Mouse (Mus musculus) retina, embryonic 14.5 days (tissue): ENCODE data around the gene Rapgef4.

ENCODE experiments used
- DNase-seq: peaks from one replicate; pipeline ENCODE4 v3.0.0-alpha.2; 2015; ENCODE audit warnings: low spot score

The Rapgef4 gene

DNA sequence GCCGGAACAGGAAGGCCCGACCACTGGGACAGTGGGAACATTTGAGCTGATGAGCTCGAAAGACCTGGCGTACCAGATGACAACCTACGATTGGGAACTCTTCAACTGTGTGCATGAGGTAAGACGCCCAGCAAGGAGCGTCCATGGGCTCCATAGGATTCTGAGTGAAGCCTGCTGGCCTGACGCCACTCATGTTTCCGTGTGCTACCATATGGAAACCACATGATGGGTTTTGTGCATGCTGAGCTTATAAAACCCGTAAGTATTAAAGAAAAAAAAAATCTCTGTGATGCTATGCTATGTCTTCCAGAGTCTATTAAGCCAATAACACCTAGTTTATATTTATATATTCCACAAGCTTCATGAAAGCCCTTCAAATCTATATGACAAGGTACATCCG lies 253.0 kb downstream of the Rapgef4 start:
- DNase-seq: no peak

DNA sequence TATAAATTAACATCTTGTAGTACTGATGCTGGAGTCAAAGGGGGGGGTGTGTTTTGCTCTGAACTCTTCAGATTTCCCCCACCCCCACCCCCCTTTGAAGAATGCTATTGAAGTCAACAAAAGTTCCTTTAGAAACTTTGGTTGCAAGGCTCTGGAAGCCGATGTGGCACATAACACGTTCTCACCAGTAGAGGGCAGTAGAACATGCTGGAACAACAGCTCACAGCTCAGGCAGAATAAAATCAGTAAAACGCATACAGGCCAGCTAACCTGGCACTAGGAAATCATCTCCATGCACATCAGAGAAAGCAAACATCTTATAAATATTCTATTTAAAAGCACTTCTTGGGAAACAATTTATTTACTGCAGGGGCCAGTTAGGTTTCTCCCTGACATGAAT lies 253.9 kb downstream of the Rapgef4 start:
- peak; percentile 88 for DNase-seq

DNA sequence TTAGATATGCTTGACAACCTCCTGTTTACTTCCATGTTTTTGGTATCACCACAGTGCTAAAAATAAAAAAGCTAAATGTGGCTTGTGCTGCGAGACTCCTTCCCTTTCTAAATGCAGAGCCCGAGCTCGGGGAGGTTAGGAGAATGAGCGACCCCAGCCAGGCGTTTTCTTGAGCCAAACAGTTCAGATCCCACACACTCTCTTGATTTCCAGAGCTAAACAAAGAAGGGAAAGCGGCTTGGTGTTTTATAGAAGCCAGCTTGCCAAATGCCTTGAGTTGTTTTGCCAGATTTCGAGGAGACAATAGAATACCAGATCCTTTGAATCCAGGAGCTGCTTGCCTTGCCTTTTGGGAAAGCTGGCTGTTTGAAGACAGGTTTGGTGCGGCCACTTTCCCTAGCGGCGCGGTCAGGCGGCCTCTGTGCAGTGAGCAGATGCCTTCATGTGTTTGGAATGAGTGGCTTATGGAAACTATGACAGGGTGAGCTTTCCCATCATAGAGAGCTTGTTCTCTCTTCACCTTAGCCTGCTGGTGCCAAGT lies 254.4 kb downstream of the Rapgef4 start:
- no peak for DNase-seq

DNA sequence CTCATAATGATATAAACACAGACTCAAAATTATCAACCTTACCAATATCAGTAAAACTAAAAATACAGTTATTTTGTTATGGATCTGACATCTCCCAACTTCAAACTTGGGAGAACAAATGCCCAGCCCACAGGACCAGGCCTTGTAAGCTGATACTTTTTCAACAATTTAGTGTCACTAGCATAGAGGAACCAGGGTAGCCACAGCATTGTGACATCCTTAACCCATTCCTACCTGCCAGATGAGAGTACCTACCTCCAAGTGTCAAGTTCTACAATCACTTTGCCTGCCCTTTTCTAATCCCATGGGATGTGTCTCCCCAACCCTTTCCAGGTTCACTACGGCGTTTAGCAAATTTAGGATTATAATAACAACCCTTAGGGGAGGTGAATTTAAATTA lies 257.4 kb downstream of the Rapgef4 start:
- no peak for DNase-seq

DNA sequence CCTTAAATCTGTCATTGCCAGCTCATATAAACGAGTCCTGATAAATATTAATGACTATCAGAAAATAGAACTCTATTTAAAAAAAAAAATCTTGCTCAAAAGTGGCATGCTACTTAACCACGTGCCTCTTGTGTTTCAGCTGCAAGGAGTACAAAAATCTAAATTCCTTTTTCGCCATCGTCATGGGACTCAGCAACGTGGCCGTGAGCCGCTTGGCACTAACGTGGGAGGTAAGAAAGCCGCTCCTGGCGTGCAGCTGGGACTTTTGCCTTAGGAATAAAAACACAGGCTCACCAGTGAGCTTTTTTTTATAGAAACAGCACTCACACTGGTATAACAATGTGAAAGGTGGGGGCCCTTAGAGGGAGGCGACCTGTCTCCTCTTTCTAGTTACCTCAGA lies 257.9 kb downstream of the Rapgef4 start:
- no peak for DNase-seq

DNA sequence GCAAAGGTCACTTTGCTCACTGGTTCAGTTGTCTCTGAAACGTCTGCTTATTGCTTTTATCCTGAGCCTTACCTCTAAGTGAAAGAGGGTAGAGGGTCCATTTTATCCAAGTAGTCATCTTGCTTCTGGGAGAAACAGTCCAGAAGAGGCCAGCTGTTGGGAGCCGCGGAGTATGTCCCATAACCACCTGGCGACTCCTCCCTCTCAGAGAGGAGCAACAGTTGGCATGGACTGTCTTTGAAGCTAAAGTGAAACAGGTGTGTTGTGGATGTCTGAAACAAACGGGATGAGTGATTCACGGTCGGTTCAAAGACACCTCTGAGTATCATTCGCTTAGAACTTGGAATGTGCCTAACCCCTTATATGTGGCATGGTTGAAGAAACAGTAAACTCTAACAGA lies 258.4 kb downstream of the Rapgef4 start:
- DNase-seq: no peak

DNA sequence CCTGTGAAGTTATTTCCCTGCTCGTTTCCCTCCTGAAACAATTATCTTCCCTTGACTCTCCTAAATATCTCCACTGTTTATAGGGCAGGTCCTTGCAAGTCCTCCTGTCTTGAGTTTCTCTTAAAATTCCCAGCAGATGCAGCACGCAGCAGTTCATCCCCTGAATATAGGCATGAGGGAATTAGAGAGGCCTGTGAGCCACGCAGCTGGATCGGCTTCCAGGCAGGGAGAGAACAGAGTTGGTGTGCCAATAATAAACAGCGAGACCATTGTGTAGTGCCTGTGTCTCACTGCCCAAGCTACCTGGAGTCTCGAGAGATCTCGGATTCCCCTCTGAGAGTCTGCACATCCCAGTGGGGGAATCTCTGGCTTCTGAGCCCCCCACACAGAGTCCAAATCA lies 259.0 kb downstream of the Rapgef4 start:
- DNase-seq: no peak

DNA sequence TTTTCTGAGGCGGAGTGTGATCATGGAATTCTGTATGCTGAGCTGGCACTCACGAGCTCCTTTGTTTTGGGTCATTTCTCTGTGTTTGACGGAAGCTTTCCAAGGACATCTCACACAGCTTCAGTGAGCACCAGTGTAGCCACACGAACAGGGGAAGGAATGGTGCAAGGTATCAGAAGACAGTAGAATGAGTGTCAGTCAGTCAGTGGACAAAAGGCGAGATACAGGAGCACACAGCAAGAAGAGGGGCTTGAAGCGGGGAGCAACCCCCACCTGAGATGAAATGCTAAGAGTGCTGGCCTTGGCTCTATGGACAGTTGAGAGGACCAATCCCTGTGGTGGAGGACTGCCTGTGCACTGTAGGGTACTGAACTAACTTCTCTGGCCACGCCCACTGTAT lies 259.7 kb downstream of the Rapgef4 start:
- DNase-seq: no peak

DNA sequence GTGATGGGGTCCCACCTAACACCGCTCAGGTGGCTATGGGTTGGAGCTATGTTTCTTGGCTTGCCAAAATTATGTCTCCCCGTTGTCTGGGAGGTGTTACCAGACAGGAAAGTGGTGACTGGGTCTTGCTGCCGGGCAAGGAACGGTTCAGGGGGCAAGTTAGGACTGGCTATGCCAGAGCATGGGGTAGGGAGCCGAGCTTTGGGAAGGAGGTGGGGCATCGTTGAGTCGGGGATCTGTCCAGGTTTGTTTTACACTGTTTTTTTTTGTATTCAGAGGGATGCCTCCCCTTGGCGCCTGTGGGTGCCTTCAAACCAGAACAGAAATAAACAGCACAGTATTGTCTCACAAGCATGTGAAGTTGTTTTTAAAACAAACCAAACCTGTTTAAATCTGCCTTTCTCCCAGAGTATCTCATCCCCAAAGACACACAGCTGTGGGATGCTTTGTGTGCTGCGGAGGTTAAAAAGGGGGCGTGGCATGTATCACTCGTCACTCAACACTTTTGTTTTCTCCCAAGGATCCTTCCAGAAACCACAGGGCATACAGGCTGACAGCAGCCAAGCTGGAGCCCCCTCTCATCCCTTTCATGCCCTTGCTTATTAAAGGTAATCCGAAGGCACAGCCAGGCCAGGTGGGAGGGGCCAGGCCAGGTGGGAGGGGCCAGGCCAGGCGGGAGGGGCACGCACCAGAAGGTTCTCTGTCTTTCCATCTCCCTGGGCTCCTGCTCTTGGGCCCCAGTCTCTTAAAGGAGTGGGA lies 260.9 kb downstream of the Rapgef4 start:
- DNase-seq: peak; percentile 32

DNA sequence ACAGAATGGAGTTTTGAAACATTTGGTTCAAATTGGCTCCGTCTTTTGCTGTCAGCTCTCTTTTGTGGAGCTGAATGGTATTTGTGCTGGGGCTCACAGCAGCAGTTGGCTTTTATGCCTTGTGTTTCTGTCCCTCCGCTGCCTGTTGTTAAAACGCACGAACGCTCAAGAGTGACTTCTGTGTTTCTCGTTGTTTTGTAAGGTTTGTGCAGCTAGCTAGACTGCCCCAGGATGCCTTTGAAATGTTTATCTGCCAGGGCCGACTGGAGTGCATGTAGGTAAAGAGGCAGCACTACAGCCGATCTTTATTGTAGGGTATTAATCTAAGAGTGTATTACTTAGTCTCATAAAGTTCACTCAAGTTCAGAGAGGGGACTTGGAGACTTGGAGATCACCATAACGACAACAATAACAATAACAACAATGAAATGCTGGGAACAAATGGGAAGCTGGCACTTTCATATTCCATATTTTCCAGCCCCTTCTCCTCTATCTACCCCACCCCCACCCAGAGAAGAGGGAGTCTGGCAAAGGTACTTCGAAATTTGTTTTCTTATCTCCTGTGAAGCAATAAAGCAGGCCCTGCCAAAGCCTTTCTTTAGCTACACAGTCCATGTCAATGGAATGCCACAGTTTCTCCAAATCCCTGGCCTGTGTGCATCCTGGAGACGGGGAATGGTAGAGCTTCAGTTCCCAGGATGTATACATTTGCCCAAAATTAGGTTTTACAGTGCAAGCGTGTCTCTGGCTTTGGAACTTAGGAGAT lies 262.1 kb downstream of the Rapgef4 start:
- no peak for DNase-seq

DNA sequence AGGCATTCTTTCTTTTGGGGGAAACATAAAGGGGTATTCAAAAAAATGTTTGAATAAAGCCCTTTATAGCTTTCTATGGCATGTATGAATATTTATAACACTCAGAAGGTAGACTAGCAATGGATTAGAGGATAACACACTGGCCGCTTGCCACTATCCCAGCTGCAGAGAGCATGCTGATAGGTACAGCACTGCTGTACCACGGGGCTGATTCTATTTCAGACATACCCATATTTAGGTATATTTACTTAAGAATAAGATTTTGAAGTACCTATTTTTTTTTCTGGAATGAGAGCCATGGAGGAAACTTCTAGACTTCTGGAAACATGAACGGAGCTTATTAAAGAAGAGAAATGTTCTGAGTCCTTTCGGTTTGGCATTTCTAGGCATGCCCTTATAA lies 264.6 kb downstream of the Rapgef4 start:
- no peak for DNase-seq

DNA sequence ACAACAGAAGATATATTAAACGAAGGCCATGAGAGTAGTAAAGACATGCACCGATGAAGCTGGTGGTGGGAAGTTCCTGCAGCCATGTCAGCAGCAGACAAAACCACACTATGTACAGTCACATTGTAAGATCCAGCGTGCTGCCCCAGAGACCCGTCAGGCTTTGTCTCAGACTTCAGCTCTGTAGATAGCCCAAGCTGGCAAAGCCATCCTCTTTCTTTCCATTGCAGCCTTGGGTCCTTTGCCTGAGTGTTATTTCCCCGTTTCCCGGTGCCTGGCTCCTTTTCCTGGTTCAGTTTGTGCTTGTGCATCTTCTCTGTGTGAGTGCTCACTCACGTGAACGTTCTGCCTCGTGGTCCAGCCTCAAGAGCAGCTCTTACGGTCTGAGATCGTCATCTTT lies 265.3 kb downstream of the Rapgef4 start:
- DNase-seq: no peak

DNA sequence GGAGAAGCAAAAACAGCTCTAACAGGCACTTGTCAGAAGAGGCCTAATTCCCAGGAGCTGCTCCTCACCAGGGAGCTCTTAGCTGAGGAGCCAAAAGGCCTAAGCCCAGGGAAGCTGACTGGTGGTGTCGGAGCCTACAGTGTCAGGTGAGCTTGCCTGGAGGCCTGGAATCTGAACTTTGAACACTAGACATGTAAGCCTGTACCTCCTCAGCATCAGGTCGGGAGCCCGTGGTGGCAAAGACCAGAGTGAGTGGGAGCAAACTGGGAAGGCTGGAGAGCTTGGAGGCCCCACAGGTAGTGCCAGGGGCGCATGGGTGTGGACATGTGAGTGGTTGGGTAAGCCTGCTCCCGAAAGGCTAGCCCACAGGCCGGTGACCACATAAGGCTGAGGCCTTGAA lies 266.8 kb downstream of the Rapgef4 start:
- DNase-seq: no peak

DNA sequence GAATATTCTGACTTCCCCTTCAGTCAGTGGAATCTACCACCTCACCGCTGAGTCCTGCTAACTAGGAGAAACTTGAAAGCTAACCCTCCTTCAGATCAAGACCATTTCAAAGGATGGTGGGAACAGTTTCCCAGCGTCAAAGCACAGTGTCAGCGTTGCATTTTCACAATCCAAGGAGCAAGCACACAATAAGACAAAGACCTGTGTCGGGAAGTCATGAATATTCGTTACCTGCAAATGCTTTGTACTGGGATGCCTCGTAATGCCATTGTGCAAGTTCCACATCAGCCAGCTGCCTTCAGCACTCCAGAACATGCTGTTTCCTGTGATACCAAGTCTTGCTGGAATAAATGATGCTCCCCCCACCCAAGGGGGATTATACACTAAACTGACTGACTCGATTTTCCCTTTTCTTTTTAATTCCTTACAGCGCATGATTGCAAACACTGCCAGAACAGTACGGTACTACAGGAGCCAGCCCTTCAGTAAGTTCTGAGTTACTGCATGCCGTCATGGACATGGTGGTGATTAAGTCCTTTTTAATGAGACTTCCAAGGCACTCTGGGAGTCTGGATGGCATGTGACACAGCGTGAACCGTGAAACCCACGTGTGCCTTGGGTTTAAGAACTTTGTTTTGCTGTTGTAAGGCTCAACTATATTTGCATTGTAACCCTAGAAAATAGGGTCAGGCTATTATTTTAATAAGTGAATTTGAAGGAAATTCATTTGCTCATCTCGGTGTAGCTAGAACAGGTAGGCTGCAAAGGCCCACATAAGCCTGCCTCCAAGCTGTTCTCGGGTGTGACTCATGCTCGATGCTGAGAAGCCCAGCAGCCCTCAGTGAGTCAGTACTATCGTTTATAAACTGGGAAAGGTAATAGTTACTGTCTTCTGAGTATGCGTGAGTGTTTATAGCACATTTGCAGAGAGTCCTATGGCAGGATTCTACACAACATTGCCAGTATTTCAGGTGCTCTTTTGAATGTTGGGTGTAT lies 271.8 kb downstream of the Rapgef4 start:
- DNase-seq: no peak

DNA sequence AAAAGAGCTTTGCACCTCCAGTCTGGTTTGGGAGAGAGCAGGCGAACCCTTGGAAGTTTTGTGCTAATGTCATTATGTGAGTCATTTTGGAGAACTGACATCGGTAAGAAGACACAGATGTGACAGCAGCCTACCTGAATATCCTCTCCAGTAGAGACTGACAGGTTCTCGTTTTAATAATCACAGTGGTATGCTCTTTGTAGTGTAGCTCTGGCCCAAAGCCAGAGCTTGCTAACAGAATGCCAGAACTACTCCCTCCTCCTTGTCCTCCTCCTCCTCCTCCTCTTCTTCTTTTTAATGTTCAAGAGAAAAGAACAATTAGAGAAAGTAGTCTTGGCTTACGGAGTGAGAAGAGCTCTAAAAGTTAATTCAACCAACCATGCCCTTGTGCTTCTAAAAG lies 272.8 kb downstream of the Rapgef4 start:
- DNase-seq: no peak

DNA sequence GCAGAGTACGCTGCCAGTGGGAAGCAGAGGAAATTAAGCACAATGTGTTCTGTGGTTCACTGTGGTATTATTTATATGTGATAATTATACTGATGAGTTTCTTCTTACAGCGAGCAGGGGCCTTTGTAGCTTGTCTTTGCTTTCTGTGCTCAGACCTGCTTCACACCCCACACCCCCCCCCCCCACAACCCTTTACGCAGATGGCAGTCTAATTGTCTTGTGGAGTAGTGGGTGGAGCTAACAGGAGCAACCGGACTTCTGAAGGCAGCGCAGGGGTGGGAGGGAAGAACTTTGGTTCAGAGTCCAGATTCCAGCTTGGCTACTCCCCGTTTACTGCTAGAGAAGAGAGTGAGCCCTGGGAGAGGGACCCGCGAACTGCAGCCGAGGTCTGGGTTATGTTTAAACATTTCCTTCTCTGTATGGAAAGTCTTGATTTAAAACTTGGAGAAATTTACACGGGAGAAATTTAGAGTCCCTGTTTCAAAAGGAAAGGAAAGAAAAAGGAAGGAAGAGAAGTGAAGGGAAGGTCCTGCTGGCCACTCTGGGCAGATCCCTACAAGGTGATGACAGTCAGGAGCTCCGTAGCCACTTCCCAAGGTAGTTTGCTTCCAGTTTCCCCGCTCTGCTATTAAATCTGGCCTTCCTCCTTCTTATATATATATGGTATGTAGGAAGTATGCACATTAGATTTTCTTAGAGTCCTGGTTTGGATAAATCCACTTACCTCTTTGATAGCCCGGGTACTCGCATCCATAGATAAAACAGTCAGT lies 274.0 kb downstream of the Rapgef4 start:
- peak; percentile 45 for DNase-seq

DNA sequence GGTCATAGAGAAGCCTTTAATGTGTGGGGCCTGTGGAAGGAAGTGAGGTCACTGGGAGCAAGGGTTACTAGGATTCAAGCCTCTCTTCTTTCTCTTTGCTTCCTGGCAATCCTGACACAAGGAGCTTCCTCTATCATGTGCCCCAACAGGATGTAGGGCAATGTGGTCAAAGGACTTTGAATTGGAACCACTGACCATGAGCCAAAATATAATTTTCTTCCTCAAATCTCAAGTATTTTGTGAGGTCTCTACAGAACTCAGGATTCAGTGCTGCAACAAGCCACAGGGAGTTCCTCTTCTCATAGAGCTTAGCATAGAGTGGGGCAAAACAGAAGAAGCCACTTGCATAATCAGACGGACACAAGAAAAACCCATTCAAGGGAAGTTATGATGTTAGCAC lies 279.7 kb downstream of the Rapgef4 start:
- no peak for DNase-seq

DNA sequence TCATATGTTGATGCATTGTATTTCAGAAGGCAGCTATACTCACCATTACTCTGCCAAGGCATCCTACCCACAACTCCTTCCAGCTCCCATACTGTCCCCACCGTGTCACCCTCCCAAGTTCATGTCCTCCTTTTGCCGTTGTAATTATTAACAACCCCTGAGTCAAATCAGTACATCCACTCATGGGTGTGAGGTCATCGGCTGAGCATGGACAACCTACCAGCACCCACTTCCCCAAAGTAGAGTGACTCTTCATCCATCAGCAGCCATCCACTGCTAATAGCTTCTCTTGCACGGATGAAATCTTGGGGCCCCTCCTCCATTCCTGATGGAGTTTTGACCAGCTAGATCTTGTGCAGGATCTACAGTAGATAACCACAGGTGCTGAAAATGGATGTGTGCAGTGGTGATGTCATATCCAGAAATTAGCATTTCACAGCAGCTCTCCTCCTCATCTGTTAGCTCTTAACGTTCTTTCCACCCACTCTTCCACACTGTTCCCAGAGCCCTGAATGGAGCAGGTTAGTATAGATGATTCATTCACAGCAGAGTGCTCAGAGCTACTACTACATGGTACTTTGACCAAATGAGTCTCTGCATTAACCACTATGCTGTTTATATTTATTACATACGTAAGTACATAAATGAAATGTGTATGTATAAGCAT lies 281.9 kb downstream of the Rapgef4 start:
- DNase-seq: no peak

DNA sequence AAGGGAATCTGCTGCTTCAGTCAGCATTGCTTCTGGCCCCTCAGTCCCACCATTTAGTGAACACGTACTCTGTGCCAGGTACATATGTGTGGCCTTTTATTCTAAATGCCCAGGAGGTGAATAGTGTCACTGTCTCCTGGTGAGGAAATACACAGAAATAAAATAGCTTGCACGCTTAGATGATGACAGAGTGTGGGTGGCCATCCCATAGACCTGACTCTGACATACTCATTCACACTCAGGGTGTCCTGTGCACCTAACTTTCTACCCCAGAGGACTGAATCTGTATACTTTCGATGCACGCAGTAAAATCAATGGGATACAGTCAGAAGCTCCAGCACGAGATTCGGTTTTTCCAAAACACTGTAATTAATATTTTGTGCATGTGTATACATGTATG lies 286.4 kb downstream of the Rapgef4 start:
- no peak for DNase-seq

DNA sequence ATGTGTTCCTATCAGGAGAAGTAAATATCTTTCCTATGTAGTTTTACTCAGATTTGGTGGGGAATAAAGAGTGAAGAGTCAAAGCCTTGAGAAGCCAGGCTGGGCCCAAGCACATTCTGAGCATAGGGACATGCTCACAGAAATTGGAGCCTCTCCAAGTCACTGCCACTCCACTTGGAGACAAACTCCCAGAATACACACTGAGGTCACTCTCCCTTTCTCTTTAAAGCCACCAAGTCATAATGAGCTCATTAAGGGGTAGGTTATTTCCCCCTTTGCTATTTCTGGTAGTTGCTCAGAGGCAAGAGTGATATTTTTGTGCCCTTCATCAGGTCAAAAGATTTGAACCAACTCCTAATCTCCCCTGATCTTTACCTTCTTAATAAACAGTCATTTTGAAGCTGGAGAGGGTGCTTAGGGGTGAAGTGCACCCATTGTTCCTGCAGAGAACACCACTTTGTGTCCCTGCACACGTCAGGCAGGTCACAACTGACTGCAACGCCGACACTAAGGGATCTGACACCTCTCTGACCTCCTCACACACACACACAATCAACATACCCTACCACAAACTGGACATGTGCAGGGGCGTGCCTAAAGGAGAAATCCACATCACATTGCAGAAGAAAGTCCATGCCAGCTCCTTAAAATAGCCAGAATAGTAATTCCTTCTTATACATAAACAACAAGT lies 288.8 kb downstream of the Rapgef4 start:
- DNase-seq: no peak
